Mouse (Mus musculus) telencephalon, adult 2 months (tissue): ENCODE measurements at regions not wholly inside any gene's neighbourhood (a gene's known extent, or its start where the extent isn't known, plus 50 kb on each side); places are given as distances from the start of the nearest gene placed in this dataset.

Experiments used
- DNase-seq: peaks from one replicate; pipeline ENCODE4 v3.0.0-alpha.2; 2011; ENCODE audit warnings: low read depth, low spot score

DNA sequence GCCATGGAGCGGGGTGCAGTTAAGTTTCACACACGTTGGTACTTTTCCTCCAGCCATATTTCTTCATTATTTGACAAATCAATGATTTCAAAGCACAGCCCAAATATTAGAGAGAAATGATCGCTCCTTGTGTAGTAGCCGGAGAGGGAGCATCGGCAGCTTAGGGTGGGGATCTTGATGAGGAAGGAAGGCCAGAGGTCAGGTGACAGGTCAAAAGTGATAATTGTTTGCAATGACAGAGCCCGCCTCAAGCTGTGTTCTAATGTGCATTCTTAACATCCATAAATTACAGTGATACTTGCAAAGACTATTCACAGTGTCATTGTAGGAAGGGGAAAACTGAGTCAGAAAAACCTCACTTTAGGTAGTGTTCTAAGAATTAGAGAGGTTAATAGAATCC is 75.1 kb upstream of the Slc38a2 start:
- no peak for DNase-seq

DNA sequence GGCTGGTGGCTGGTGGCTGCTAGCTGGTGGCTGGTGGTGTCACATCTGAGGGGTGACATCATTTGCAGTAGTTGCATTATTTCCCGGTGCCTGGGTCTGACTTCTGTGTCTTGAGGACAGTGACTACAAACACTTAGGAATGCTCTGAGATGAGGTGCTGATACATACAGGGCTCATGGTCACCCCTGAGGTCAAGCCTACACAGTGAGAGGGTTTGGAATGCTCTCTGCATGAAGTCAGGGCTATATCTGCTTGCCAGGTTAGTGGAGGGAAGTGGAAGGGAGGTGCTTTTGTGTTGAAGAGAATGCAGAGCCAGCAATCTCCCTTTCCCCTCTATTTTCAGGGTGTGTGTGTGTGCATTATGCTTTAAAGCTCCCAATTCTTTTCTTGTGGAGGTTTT is 74.1 kb upstream of the Slc38a2 start:
- no peak for DNase-seq

DNA sequence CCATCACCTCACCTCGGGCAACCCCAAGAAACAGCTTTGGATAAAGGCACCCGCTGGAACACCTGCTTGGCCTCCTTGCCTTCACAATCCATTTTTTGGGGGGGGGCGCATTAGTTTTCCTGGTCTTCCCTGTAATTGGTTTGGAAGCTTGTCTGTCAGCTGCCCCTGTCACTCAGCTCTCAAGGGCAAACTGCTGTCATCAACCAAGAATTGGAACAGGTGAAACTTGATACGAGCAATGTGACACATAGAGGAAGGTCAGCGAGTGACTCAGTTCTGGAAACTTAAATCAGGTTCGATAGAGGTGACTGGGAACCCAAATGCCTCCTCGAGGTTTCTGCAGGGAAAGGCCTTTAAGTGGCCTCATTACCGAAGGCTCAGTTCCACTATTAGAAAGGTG is 73.2 kb upstream of the Slc38a2 start:
- DNase-seq, result no peak

DNA sequence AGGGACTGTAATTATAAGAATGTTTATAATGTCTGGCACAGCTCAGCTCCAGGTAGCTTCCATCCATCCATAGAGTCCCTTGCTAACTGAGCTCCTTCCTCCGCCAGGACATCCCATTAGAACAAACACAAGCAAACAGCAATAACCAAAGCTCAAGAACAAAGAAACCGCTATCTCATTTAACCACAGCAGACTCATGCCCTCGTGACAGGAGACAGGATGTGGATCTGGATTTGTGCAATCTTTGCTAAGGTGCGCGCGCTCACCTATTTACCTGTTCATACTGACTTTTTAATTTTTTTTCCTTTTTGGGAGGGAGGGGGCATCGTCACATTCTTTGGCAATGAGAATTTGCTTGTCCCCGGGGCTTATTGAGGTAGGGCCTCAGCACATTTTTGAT is 71.3 kb upstream of the Slc38a2 start:
- DNase-seq, result no peak

DNA sequence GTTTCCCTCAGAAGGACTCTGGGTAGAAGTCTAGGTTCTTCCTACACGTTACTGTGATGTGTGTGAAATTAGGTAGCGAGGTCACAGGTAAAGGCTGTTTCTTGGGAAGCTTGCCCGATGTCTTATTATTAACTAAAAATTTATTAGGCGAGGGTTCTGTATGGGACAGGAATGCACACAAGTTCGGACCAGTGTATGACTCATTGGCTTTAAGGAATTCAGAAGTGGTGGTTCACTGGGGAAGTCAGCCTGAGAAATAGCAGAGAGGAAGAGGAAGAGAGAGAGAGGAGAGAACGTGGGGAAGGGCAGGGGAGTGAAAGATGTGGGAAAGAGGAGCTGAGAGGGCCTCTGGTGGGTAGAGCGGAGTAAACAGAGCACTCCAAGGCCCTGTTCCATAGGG is 70.8 kb upstream of the Slc38a2 start:
- no peak for DNase-seq

DNA sequence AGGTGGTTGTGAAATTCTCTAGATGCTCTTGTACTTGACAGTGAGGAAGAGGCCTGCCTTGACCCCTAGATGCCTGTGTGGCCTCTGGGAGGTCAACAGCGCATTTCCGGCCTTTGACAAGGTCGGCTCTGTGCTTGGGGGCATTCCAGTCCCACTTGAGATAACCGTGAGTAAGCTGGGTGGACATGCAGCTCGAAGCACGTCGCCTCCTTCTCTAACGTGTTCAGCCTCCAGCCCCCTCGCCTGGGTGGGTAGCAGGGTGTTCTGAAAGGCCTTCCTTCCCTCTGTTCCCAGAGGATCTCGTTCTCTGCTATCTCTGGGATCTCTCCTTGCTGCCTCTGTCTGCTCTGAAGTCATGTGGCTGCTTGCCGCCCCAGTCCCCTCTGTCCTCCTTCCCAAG is 70.2 kb upstream of the Slc38a2 start:
- DNase-seq, result no peak

DNA sequence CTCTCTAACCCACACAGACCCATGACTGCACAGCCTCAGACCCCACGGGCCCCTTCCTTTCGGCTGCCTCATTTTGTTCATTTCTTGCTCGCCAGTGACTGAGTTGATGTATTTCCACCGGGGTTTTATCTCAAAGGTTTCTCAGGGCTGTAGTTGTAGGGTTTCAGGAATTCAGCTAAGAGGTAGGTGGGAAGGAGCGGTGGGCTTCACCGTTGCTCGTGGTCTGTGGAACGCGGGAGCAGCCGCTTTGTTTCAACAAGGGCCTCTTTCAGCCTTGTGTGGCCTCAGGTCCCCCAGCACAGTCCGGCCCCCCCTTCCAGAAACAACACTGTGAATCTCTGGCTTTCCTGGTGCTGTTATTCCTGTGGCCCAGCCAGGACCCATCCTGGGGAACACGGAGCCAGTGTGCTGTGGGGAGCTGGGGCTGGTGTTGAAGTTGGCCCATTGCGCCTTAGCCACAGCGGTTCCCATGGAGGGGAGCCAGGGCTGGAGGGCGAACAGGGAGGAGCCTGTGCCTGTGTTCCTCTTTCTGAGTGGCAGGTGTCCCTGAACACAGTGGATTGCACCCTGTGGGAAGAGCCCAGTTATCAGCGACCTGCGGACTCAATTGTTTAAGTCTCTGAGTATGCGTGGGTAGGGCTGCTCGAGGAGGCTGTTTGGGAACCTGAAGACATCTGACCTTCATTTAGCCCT is 68.9 kb upstream of the Slc38a2 start:
- DNase-seq, result no peak

DNA sequence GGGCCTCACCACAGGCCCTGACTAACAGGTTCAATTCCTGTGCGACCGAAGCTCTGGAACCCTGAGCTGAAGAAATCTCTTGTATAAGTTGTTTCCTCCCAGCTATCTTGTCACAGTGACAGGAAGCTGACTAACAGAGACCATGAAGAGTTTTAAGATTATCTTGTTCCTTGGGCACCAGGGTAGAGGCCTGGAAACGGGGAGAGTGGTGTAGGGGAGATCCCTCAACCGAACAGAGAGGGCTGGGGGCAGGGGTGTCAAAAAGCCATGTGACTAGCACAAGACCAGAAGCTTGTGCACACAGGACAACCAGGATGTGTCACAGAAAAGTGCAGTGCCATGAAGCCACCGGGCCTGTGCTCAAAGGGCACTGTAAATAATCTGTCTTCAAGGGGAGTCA is 67.7 kb upstream of the Slc38a2 start:
- no peak for DNase-seq

DNA sequence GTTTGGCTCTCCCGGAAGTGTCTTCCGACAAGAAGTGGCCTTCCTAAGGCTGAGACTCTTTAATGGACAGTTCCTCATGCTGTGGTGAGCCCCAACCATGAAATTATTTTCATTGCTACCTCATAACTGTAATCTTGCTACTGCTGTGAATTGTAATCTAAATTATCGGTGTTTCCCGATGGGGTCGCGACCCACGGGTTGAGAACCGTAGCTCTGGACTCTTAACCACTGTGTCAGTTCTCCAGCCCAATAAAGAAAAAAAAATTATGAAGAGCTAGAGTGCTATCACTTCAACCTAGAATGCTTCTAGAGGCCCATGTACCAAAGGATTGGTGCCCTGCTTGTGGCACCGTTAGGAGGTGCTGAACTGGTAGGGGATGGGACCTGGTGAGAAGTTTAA is 66.7 kb upstream of the Slc38a2 start:
- no peak for DNase-seq

DNA sequence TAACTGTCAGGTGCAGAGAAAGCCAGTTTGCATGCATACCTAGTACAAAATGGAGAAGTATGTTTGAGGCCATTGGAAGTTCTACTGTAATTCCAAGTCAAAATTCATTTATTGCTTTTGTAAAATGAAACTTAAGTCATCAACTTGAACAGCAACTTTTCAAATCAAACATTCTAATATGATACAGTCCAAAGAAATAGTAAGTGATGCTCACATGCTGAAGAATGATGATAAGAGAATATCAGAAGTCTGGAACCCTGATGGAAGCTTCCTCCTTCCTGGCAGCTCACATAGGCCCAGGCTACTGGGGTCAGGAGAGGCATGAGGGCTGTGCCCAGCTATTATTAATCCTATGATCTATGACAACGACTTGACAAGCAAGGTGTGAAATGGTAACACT is 64.1 kb upstream of the Slc38a2 start:
- DNase-seq, result no peak

DNA sequence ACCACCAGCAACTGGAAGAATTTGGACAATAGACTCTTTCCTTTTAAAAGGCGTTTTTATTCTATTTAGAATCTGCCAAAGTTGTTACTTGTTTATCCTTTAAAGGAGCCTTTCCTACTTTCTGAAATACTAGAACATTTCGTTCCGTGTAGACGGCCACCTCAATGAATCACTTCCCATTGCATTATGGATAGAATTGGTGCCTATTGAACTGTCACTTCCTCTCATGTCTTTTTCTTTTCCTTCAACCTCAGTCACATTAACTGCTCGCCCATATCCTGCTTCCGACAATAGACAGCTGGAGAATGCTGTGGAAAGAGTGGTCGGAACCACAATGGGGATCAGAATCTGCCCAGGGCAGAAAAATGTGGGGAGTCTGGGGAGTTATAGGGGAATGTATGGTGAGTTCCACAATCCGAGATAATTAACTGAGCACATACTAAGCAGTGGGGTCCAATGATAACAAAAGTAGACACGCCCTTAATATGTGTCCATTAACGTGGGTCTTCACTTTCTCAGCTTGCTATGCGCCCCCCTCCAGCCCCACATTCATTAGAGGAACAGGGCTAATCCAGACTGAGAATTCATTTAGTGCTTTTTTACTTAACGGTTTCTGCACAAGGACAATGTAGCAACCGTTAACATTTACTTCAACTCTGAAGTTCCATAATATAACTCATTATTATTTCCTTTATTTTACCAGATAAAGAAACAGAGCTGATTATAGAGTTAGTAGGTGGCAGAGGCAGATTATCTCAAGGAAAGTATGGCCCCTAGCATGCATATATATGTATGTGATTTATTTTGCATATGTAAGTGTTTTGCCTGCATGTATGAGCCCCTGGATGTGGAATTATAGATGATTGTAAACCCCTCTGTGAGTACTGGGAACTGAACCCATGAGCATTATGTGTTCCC is 59.8 kb upstream of the Slc38a2 start:
- DNase-seq, result no peak

DNA sequence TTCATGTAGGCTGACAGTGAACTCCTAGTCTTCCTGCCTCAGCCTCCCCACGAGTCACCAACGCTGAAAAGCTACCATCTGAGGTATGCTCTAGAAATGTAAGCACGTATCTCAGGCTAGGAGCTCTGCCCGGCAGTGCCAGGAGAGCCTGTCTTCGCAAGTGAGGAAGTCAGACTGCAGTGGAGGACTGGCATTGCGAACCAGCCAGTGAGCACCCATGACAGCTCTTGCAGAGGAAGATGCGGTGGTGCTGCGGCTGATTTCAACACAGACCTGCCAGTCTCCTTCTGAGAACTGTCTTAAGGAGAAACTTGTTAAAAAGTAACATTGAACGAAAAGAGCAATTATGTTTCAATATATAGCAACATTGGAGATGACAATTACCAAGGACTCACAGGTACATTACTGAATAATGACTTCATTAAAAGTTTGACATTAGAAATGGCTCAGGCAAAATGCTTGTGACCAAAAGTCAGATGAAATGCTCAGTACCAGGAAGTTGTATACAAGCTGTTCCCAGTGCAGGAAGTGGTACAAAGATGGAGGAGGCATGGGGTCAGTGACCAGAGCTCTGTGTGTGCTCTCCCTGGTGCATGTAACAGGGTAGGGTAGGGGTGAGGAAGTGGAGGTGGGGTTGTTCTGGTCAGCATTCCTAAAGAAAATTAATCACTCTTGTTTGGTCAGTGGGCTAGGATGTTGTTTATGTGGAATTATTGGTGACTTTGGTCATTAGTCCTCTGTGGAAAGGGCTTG is 58.1 kb upstream of the Slc38a2 start:
- no peak for DNase-seq

DNA sequence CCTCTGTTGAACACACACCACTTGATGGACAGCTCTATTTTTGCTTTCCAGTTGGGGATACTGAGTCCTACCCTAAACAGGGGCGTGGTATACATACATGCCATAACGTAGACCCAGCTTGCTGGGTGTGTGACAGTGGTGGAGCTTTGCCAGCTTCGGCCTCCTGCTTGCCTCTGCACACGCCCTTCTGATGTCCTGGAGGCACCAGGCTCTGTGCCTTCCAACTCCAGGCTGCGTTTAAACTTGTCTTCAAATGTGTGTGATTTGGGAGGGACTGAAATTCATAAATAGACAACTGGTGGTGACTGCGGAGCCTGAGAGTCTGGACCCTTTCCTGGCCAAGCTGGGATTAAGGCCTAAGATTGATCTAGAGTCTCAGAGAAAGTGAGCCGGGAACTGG is 56.9 kb upstream of the Slc38a2 start:
- DNase-seq, result no peak

DNA sequence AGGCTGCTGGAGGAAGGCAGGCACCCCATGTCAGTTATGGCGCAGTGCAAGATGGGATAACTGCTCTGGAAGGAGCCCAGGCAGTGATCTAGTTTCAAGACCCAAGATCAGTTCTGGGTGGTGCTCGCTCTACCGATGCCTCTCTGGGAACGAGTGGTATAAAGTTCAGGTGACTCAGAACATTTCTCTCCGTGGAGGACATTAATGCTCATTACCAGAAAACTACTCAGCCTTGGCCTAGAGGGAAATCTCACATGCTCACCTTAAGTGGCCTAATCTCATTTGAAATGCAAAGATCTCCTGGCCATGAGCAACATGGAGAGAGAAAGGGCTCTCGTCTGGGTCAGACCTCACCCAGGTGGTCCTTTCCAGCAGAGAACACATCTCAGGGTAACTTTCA is 56.4 kb upstream of the Slc38a2 start:
- no peak for DNase-seq

DNA sequence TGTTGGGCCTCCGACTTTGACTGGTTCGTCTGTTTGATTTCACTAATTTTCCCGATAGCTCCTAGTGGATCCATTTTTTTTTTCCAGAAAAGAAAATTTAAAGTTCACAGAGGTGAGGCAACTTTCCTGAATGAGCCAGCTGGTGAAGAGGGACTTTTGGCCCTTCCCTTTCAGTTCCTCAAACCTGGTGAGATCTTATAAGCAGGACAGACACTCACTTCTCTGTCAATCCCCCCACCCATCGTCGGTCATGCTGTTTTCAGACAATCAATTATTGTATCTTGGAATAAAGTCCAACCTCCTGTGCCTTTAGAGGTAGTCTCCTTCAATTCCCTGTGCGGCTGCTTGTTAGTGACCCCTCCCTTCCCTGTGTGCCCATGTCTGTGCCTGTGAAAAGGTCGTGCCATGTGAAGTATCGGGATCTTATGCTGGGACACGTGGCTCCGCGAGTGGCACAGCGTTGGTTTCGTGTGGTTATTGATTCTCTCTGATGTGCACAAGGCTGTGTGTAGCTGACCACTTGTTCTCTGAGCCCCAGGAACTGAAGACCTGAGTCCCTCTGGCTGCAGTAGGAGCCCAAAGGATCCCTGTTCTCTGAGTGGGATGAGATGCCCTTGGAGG is 55.9 kb upstream of the Slc38a2 start:
- no peak for DNase-seq

DNA sequence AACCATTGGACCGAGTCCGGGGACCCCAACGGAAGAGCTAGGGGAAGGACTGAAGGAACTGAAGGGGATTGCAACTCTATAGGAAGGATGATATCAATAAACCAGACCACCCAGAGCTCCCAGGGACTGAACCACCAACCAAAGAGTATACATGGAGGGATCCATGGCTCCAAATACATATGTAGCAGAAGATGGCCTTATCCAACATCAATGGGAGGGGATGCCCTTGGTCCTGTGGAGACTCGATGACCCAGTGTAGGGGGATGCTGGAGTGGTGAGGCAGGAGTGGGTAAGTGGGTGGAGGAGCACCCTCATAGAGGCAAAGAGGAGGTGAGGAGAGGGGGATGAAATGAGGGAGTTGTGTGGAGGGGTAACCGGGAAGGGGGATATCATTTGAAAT is 54.5 kb upstream of the Slc38a2 start:
- DNase-seq, result no peak

DNA sequence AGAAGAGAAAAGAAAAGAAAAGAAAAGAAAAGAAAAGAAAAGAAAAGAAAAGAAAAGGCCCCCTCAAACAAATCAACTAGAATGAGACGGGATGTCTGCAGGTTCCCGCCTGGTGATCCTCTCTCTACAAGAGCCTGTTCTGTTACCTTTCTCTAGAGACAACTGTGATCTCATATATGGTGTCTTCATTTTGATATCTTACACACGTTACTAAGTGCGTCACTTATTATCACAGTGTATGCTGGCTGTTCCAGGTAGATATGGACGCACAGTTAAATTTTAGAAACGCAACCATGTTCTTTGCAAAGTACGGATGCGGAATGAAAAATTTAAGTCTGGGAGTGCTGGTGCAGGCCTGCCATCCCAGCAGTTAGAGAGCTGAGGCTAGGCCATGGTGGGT is 53.2 kb upstream of the Slc38a2 start:
- no peak for DNase-seq

DNA sequence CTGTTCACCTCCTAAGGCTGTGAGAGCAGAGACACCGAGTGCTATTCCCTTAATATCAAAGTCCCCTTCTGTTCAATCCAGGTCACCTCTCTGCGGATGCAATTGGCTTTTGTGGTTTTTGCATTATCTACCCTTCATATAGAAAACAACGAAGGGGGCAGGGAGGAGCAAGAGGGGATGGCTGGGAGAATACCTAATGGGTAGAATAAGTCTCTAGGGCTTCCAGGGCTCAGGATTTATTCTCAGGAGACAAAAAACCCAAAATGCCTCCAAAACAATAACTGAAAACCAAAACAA is 52.5 kb upstream of the Slc38a2 start:
- DNase-seq, result no peak

DNA sequence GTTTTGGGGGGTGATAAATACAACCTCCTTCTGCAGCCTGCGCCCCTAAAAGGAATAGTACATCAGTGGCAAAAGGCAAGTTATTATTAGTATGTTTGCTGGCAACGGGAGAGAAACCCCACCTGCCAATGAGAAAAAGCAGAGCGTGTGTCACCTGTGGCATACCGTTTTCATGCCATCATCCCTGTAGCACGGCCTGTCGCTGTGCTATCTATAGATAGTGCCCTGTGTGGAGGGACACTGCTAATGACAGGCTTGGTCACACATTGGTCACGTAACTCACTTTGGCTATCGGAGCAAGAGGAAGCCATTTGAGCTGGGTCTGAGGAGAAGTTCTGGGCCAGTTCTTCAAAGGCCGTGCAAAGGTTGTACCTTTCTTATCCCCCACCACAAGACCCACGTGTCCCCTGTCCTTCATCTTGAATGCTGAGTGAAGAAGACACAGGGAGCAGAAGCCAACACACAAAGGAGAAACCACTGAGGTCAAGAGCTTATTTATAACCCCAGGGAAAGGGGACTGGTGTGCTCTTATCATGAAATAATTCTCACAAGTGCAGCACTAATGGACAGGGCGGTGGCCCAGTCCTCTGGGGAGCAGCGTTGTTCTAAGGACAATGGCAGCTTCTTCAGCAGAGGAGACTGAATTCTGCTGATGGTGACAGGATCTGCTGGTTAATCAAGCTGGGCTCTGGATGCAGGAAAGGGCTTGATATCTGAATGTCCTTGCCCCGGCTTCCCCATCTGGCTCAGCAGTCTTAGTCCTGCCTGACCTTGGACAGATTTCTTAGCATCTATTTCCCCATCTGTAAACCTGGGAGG is 51.9 kb upstream of the Slc38a2 start:
- DNase-seq, result no peak

DNA sequence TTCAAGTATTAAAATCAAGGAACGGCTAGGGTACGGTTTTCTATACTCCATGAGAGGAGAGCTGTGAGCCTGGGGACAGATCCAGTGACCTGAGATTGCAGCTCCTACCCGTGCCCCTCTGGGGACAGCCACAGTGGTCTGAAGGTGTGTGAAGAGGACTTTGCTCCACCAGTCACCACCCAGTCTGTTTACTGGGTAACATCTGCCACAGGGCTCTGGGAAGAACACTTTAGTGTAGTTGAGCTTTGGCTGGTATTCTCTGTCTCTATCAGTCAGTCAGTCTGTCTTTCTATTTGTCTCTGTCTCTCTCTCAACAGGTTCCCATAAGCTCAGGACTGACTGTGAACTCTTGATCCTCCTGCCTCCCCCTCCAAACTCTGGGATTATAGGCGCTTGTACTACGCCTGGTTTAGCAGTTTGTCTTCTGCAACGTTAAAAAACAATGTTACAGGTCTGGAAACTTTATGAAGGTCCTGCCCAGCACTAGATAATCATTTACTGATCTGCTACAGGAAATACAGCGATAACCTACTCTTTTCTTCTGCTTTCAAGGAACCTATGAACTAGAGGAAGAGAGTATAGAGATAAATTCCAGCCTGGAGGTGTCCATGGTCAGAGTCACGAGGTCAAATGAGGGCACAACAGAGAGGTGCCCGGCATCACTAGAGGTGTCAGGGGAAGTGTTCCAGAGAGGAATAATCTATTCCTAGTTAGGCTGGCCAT is 50.2 kb upstream of the Slc38a2 start:
- no peak for DNase-seq
